Mouse (Mus musculus) CH12.LX (cell line): Measurements from ENCODE around the gene Cysltr2.
A peak's percentile ranks its signal among the peaks of the same experiment; 100 is the strongest.

Source experiments
- BHLHE40 ChIP-seq: IDR thresholded peaks from 2 replicates; pipeline ENCODE4 v1.6.1; 2011; ENCODE audit warnings: mild to moderate bottlenecking, low read depth, low read length, improper control_type of control experiment
- CTCF ChIP-seq, 2 experiments: IDR thresholded peaks in 1 of 2; conservative IDR thresholded peaks in 1 of 2; 2 replicates each; pipeline ENCODE4 v1.5.1; 2011 to 2012; ENCODE audit warnings: low read depth in 2 of 2, low read length in 2 of 2, improper control_type of control experiment in 1 of 2, inconsistent platforms in 1 of 2, mild to moderate bottlenecking in 1 of 2, moderate library complexity in 1 of 2
- POLR2A ChIP-seq: IDR thresholded peaks from 2 replicates; pipeline ENCODE4 v1.6.1; 2011; ENCODE audit warnings: low read depth, mild to moderate bottlenecking, improper control_type of control experiment, low read length

DNA sequence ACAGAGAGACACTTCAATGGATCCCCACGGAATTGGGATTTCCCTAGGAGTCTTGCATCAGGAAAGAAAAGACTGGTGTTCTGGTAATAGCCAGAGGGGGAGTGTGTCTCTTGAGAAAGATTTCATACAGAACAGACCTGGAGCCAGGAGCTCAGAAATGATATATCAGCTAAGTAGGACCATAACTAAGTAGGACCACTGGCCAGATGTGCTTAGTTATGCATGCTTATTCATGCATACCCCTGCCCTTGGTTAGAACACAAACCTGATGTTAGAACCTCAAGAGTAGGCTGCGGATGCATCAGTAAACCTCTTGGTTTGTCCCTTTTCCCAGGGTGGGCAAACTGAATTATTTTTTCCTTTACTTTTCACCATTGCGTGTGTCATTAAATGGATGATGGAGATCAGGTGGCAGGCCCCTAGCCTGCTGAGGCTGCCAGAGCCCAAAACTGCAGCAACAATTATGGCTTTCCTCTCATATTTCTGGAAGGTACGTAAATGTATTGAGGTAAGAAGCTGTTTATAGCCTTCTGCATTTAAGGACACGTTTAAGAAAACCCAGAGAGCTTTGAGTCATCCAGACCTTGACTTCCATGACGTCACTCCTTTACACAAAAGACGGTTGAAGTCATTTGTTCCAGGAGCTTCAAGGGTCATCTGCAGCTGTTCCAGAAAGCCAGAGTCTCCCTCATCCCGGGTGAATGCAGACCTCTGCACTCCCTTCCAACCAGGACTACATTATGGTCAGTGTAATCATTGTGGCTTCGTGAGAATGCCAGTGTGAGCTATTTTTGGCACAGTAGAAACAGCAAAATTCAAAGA lies 35.0 kb downstream of the Cysltr2 start:
- TF ChIP-seq POLR2A (no peak), BHLHE40 (peak; percentile 87), CTCF (conservative IDR thresholded peaks at IDR 0.05 in 1 of 2, IDR thresholded peaks at IDR 0.05 in 1 of 2; ENCODE audit: low read depth in 2 of 2, low read length in 2 of 2) (no peak)
